Mouse (Mus musculus): ENCODE data around the gene Pfn4. TPM values are rescaled to one million over a fixed set of nuclear protein-coding genes. Genes with fewer than 3 reads are reported as not detected.
A peak's percentile ranks its signal among the peaks of the same experiment; 100 is the strongest.
"Not testable (repeated sequence)": the region's sequence is repeated elsewhere in the genome, so short reads cannot be mapped to it uniquely, and the experiment has no call there.

Gene Pfn4
- total RNA-seq, 2 experiments from 2014 or later = 9.7 to 12.5 TPM

DNA sequence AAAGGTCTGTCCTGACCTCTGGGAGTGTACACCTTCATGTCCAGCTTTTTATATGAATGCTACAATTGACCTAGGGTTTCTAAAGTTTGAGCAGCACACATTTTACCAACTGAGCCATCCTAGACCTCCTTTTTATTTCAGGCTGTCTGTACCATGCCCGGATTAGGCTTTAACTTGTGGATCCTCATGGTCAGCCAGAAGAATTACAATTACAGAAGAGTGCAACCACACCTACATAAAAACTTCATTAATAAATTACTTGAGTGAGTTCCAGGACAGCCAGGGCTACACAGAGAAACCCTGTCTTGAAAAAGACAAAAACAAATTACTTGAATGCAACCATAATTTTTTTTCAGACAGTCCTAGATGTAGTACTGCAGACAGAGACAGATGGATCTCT, 11.8 kb upstream of the Pfn4 start:
- no peak for DNase-seq (ENCODE audit: extremely low spot score in 1 of 2, low spot score in 2 of 2)
- H3K27ac ChIP-seq = no peak overlapping the region
- no peak overlapping the region for H3K4me3 ChIP-seq
- no peak for TF ChIP-seq CTCF (IDR thresholded peaks at IDR 0.05)
- intact Hi-C loops (cut with DNase I) = no loop called here

DNA sequence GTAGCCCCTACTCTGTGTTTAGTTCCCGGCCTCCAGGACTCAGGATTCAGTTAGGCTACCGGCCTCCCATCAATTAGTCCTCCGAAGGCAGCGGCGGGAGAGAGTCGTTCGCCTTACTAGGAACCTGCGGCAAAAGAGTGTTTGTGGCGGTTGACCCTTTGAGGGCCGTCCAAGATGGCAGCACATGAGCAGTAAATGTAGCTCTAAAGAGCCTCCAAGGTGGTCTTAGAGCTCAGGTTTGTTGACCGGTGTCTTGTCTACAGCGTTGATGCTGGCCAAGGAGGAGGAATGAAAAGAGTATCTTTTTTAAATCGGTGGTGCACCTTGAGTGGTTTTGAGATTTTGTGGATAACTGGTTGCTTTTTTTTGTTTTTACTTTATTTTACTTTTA, 506 bp downstream of the Pfn4 start:
- Histone ChIP-seq H3K4me3 (peak overlapping the region; percentile 73), H3K27ac (peak overlapping the region; percentile 98)
- intact Hi-C loops (cut with DNase I) = loop anchor here (2.0 to 5.0 kb wide), 6 partner anchors 47 to 197 kb away; partner anchors contain the start of genes Gm3625, Itsn2, Sf3b6 and Ubxn2a
- no peak for DNase-seq (ENCODE audit: extremely low spot score in 1 of 2, low spot score in 2 of 2)
- TF ChIP-seq CTCF (IDR thresholded peaks at IDR 0.05) = no peak

DNA sequence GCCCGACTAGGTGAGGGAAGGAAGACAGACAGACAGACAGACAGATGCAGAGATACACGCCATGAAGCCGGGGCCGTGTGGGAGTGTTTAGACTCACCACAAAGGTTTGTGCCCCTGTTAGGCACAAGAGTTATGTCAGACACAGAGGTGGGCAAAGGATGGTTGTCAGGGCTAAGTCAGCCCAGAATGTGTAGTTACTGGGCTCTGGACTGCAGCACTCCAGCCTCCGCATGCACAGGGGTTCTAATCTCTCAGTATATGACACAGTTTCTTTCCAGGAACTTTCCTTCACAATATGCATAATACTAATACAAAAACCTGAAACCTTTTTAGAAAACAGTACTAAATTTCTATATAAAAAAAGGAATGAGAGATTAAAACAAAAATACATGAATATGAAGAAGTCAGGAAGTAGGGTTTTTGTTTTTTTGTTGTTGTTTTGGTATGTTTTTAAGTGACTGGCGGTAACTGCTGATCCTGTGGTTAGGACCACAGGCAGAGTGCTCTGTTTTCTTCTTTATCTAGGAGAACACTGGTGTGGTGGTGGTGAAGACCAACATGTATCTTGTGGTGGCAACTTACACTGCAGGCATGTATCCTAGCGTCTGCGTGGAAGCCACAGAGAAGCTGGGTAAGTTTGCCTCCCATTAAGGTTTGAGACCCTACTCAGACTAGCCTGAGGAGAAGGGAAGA, 6.2 kb downstream of the Pfn4 start:
- TF ChIP-seq CTCF (IDR thresholded peaks at IDR 0.05) = no peak
- DNase-seq (ENCODE audit: extremely low spot score in 1 of 2, low spot score in 2 of 2) = no peak
- intact Hi-C loops (cut with DNase I) = no loop called here
- H3K4me3 ChIP-seq = no peak overlapping the region
- no peak overlapping the region for H3K27ac ChIP-seq

DNA sequence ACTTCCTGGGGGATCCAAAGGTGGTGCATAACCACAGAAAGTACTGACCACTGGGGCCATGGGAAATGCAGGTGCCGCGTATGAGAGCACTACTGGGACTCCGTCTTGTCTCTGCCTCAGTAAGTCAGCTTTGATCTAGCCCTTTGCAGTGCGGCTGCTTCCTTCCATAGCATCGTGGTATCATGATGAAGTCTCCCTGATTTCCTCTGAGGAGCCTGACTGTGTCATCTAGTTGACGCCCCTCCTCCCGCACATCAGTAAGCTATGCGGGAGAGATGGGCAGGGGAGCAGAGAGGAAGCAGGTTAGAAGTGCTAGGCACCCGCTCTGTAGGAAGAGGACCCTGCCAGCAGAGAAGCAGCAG, 6.7 kb downstream of the Pfn4 start:
- H3K27ac ChIP-seq = no peak overlapping the region

DNA sequence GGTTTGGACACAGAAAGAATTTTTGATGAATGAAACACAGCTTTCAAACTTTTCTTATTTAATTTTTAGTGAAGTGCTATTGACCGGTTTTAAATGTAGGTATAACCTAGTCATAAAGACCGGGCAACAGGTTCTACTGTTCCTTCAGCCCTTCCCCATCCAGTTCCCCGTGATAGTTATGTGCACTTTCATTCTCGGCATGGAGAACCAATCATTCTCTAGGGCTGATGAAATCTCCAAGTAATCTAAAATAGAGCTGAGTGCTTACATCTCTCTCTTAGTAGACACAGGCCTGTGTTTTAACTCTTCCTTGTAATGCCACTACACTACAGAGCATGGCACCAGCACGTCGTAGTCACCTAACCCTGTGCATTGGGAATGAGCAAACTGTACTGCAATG, 8.9 kb downstream of the Pfn4 start:
- Histone ChIP-seq H3K27ac (no peak overlapping the region), H3K4me3 (no peak overlapping the region)
- TF ChIP-seq CTCF (IDR thresholded peaks at IDR 0.05) = no peak
- DNase-seq (ENCODE audit: extremely low spot score in 1 of 2, low spot score in 2 of 2) = no peak
- intact Hi-C loops (cut with DNase I) = no loop called here

More for the DNA sequence above, 6.7 kb downstream of the Pfn4 start:
- intact Hi-C loops (cut with DNase I) = no loop called here
- no peak overlapping the region for H3K4me3 ChIP-seq
- DNase-seq (ENCODE audit: extremely low spot score in 1 of 2, low spot score in 2 of 2) = no peak
- TF ChIP-seq CTCF (IDR thresholded peaks at IDR 0.05) = no peak

DNA sequence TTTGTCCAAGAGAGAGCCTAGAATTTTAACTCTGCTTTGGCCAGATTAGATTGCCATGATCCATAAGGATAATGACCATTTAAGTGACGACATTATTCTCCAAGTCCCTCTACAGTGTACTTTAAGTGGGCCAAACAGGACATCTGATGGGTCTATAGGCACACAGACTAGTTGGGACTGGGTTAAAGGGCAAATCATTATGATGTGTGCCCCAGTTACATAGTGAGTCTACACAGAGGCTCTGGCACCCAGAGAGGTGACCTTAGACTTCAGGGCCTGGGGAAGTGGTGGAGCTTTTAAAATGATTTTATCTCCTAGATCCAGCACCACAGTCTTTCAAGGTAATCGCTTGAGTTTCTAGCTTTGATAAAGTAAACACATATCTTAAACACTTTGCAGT, 11.4 kb downstream of the Pfn4 start:
- intact Hi-C loops (cut with DNase I) = no loop called here
- Histone ChIP-seq H3K27ac (no peak overlapping the region), H3K4me3 (no peak overlapping the region)
- no peak for DNase-seq (ENCODE audit: extremely low spot score in 1 of 2, low spot score in 2 of 2)
- TF ChIP-seq CTCF (IDR thresholded peaks at IDR 0.05) = no peak

DNA sequence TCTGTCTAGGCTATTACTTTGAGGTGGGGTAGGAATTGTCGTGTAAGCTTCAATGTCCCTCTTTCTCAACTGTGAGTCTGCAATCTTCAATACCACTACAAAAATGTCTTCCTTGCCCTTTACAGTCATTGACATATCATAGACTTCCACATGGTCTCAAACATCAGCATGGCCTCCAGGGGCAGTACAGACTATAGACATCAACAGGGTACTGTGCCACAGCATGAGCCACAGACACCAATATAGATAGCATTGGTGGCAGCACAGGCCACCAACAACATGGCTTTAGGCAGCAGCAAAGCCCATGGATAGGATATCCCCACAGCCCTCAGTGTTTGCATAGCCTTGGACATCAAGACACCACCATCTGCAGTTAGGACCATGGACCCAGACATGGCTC, 12.4 kb downstream of the Pfn4 start:
- Histone ChIP-seq H3K27ac (no peak overlapping the region), H3K4me3 (no peak overlapping the region)
- no peak for DNase-seq (ENCODE audit: extremely low spot score in 1 of 2, low spot score in 2 of 2)
- intact Hi-C loops (cut with DNase I) = no loop called here
- TF ChIP-seq CTCF (IDR thresholded peaks at IDR 0.05) = no peak

DNA sequence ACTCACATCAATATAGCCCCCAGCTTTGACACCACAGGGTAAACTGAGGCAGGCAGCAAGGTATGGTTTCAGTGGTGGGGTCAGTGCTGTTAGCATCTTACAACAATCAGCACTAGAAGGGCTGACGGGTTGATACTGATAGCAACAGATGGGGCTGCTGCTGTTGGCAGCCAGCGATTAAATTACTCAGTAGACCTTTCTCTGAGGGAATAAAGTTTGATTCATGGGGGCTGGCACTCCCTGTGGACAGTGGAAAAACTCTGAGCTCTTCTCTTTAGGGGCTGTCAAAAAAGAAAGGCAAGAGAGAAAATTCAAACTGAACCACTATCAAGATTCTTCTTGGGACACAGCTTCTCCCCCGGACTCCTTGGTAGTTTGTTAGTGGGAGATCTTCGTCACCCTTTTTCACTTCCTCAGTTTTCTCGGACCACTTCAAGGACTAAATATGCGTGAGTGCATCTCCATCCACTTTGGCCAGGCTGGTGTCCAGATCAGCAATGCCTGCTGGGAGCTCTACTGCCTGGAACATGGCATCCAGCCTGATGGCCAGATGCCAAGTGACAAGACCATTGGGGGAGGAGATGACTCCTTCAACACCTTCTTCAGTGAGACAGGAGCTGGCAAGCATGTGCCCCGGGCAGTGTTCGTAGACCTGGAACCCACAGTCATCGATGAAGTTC, 13.0 kb downstream of the Pfn4 start:
- intact Hi-C loops (cut with DNase I) = not testable (repeated sequence)

DNA sequence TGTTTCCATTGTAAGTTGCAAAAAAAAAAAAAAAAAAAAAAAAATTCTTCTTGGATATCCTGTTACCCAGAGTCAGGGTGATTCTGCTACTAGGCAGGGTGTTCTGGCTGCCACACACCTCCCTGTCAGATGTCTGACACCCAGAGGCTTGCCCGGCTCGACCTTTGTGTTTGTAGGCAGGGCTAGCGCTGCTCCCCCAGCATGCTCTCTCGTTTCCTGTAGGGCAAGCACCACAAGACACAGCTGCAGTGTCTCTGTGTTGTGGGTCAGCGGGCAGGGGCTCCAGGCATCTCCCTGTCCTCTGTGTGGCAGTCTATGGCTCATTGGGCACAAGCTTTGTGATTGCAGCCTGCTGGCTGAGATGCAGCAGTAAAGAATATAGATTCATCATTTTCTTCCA, 14.8 kb downstream of the Pfn4 start:
- Histone ChIP-seq H3K27ac (no peak overlapping the region), H3K4me3 (no peak overlapping the region)
- intact Hi-C loops (cut with DNase I) = no loop called here
- DNase-seq (ENCODE audit: extremely low spot score in 1 of 2, low spot score in 2 of 2) = no peak
- TF ChIP-seq CTCF (IDR thresholded peaks at IDR 0.05) = no peak

More for the DNA sequence above, 13.0 kb downstream of the Pfn4 start:
- H3K27ac ChIP-seq; H3K4me3 ChIP-seq; DNase-seq (ENCODE audit: extremely low spot score in 1 of 2, low spot score in 2 of 2): not testable (repeated sequence)

DNA sequence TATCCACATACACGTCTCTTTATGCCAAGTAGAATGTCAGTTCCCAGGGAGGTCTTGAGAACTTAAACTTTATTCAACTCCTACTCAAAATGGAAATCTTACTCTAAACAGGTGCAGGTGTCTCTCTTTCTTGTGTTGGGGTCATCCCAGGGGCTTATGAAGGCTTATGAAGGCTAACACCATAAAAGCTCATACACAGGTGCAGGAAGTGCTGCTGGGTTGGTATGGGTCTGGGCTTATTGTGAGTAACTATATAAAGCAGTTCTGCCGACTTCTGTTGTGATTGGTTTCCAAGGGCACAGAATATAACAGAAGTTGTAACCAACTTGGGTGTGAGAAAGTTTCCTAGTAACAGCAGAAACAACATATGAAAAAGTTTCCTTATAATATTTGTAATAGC, 15.6 kb downstream of the Pfn4 start:
- no peak for TF ChIP-seq CTCF (IDR thresholded peaks at IDR 0.05)
- intact Hi-C loops (cut with DNase I) = no loop called here
- no peak overlapping the region for H3K27ac ChIP-seq
- no peak overlapping the region for H3K4me3 ChIP-seq
- no peak for DNase-seq (ENCODE audit: extremely low spot score in 1 of 2, low spot score in 2 of 2)

DNA sequence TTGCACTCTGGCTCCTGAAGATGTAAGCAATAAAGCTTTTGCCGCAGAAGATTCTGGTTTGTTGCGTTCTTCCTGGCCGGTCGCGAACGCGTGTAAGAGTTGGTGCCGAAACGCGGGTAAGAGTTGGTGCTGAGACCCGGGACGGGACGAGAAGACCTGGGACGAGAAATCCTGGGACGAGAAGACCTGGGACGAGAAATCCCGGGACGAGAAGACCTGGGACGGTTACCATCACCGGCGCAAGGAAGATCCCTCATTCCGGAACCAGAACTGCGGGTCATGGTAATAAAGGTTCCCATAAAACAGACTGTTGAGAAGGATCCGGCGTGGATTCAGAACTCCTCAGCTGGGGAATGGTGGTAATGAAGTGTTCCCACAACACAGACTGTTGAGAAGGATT, 19.3 kb downstream of the Pfn4 start:
- H3K4me3 ChIP-seq; DNase-seq (ENCODE audit: extremely low spot score in 1 of 2, low spot score in 2 of 2); intact Hi-C loops (cut with DNase I); H3K27ac ChIP-seq: not testable (repeated sequence)

DNA sequence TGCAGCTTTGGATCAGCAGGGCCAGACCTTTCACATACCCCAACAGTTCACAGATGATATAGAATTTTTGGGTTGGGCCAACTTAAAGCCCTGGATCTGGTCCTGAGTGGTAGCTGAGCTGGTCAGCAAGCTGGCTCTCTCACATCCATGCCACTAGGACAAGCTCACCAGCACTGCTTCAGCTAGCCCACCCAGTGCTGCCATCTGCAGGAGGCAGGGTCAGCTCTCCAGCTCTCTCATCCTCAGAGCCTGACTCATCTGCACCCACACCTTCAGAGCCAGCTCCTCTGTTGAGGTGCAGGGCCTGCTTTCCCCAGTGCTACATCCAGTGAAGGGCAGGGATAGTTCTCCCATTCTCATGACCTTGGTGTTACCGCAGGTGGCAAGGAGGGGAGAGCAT, 24.9 kb downstream of the Pfn4 start:
- Histone ChIP-seq H3K27ac (no peak overlapping the region), H3K4me3 (no peak overlapping the region)
- peak in 1 of 2 experiments; percentile 29 for DNase-seq (ENCODE audit: extremely low spot score in 1 of 2, low spot score in 2 of 2)
- peak; percentile 44 for TF ChIP-seq CTCF (IDR thresholded peaks at IDR 0.05)
- intact Hi-C loops (cut with DNase I) = no loop called here

DNA sequence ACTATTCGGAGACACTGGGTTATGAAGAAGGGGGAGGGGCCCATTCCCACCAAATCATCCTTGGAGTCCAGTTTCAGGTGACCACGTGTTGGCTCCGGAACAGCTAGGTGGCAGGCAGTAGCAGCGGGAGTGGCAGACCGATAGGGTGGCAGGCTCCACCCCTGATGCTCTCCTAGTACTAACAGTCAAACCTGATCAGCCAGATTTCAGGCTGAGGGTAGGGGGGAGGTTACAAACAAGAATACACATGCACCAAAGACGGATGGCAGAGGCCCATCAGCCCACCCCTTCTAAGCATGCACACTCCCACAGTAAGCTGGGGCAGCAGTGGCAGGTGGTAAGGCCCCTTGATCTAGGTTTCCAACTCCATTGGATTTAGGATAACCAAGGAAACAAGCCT, 28.6 kb downstream of the Pfn4 start:
- H3K27ac ChIP-seq; DNase-seq (ENCODE audit: extremely low spot score in 1 of 2, low spot score in 2 of 2); intact Hi-C loops (cut with DNase I); H3K4me3 ChIP-seq: not testable (repeated sequence)
